9 mouse cellular contexts compared by ENCODE assay signal in the genomic region with DNA sequence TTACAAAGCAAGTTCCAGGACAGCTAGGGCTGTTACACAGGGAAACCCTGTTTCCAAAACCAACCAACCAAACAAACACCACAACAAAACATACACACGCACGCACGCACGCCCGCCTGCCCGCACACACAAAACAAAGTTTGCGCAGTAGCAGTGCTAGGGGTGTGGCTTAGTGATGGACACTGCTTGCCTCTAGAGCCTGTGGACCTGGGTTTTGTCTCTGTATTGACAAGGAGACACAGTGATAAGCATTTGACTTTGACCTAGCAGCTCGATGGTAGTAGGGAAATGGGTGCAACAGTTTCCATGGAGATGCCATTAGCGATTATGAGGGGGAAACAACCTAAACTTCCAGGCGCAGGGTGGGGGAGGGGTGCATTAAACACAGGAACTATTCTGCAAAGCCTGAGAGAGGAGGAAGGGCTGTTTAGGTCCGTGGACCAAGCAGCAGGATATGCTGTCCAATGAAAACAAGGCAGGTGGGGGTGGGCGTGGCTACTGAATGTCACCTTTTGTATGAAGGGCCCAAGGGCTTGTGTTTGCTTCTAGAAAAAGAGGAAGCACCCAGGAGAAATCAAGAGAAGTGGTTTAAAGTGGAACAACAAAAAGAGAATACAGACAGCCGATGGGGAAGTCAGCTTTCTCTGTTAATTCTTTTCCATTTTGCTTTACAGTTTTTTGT. TPM values are rescaled to one million over a fixed set of nuclear protein-coding genes. Genes with fewer than 3 reads are reported as not detected.
A peak's percentile ranks its signal among the peaks of the same experiment; 100 is the strongest.
DNase-seq lines count a peak whose midpoint lies in the region; ATAC-seq and TF ChIP-seq lines count a peak whose summit lies in the region.
"Had no signal": no experiment of that assay in that cellular context is flagged by ENCODE, and none has a peak within 500 bp of the region (broad histone marks: within the 10 kb centered on the region; RNA-seq: fewer than 3 reads in every experiment).

No protein-coding gene starts in this region.

- no peak for TF ChIP-seq POLR2A in spleen, adult 2 months (IDR thresholded peaks at IDR 0.05; ENCODE audit: low read depth, low read length)

- no peak overlapping the region for H3K9ac ChIP-seq in midbrain, embryonic 16.5 days (ENCODE audit: low read depth, low read length)
- H3K9ac ChIP-seq: lung, embryonic 14.5 days had no signal

- no peaks in the 10 kb centered on the region for H3K36me3 ChIP-seq in spleen, adult 2 months (ENCODE audit: control insufficient read depth, insufficient read depth, low read length)
- H3K36me3 ChIP-seq in midbrain, embryonic 16.5 days (ENCODE audit: control insufficient read depth, insufficient read depth, low read length), result no peaks in the 10 kb centered on the region

- no peaks in the 10 kb centered on the region for H3K9me3 ChIP-seq in midbrain, embryonic 16.5 days (replicated peaks; ENCODE audit: control insufficient read depth, low read length, poor library complexity, severe bottlenecking)

- H3K4me3 ChIP-seq in spleen, adult 2 months (ENCODE audit: extremely low read depth, insufficient read depth, insufficient read length), result no peak overlapping the region
- H3K4me3 ChIP-seq in midbrain, embryonic 16.5 days (ENCODE audit: low read depth, low read length), result no peak overlapping the region

- DNase-seq in ES-CJ7 (ENCODE audit: low read depth, low spot score) (peak; percentile 96), liver (peak; percentile 77)
- DNase-seq in embryo, embryonic 11 days, result peak; percentile 54
- peak; percentile 80 to 90 for DNase-seq in spleen, adult 2 months (ENCODE audit: low read depth in 1 of 2, low spot score in 2 of 2)
- no peak for DNase-seq in left cerebral cortex, adult 9 months (ENCODE audit: low spot score in 2 of 2)
- DNase-seq in right cerebral cortex, postnatal 4 days, result no peak
- no peak for DNase-seq in heart, postnatal 14 days
- DNase-seq: lung, embryonic 14.5 days had no signal

- H3K4me2 ChIP-seq in midbrain, embryonic 16.5 days (ENCODE audit: low read length), result no peak overlapping the region
- H3K4me2 ChIP-seq: lung, embryonic 14.5 days had no signal

- peak overlapping the region; percentile 93 for H3K27ac ChIP-seq in spleen, adult 2 months (ENCODE audit: insufficient read depth, low read length)
- H3K27ac ChIP-seq in midbrain, embryonic 16.5 days (ENCODE audit: low read length), result no peak overlapping the region

- peaks cover 29% of the 10 kb centered on the region; the same call in 1 of the 2 replicates for H3K4me1 ChIP-seq in spleen, adult 2 months (ENCODE audit: control insufficient read depth, insufficient read depth, insufficient read length)
- no peaks in the 10 kb centered on the region for H3K4me1 ChIP-seq in midbrain, embryonic 16.5 days (ENCODE audit: control insufficient read depth, insufficient read depth, low read length)

- no peaks in the 10 kb centered on the region for H3K27me3 ChIP-seq in spleen, adult 2 months (ENCODE audit: control insufficient read depth, insufficient read depth, low read length)
- no peaks in the 10 kb centered on the region for H3K27me3 ChIP-seq in midbrain, embryonic 16.5 days (ENCODE audit: control insufficient read depth, insufficient read depth, low read depth, low read length)

- 45% methylated on average over 13 of the region's 13 CpGs for WGBS in spleen, adult 2 months
- 69% methylated on average over 13 of the region's 13 CpGs for WGBS in midbrain, embryonic 16.5 days

- no peak for TF ChIP-seq CTCF in spleen, adult 2 months (IDR thresholded peaks at IDR 0.05; ENCODE audit: extremely low read depth, insufficient read depth, insufficient read length, insufficient replicate concordance)

- intact Hi-C loops in heart, postnatal 14 days (cut with DNase I), result loop anchor here (5.0 kb wide), 1 partner anchor 70 kb away; the partner anchor contains the start of gene Ncoa3

- ATAC-seq in midbrain, embryonic 16.5 days, result no peak

RNA-seq across cellular contexts. Expression of gene Zmynd8, which starts 23.4 kb away (rescaled TPM):
- 25.0 and 25.4 TPM in 2 replicates for polyA plus RNA-seq in spleen, adult 2 months (2012; rRNA removed)
- 10 to 100 TPM; 52.0 to 52.5 TPM for total RNA-seq in heart, postnatal 14 days (2021)
- polyA plus RNA-seq in midbrain, embryonic 16.5 days (2015; fragmentation: Nextera tagmentation; extraction: Ambion mirVana), result 78.7 and 87.3 TPM in 2 replicates

Comparison
In these comparisons a context has a peak if more than half of its experiments do, and no peak if none do; other contexts are left out.
1. DNase-seq: peak in ES-CJ7 (single experiment), embryo, embryonic 11 days (single experiment), liver (single experiment) and spleen, adult 2 months (2 of 2); none in left cerebral cortex, adult 9 months (0 of 2), right cerebral cortex, postnatal 4 days (single experiment) and heart, postnatal 14 days (0 of 2).